Mouse (Mus musculus) embryonic facial prominence, embryonic 11.5 days (tissue): ENCODE results near the gene Uso1. TPM values are rescaled to one million over a fixed set of nuclear protein-coding genes. Genes with fewer than 3 reads are reported as not detected.

ENCODE experiments used
- ATAC-seq: fragments of 200-750 bp; cut with Nextera tagmentation; replicated peaks from 2 replicates; pipeline ENCODE4 v1.8.0; 2017; ENCODE audit warnings: low read depth; ENCODE audit not compliant: insufficient number of reproducible peaks, low FRiP score, low TSS enrichment
- DNase-seq: peaks from one replicate; pipeline ENCODE4 v3.0.0-alpha.2; 2015; ENCODE audit warnings: low spot score
- H3K27ac ChIP-seq: fragments of 300-500 bp; sonication (generic); replicated peaks from 2 replicates; pipeline ENCODE4 v1.5.1; 2014; ENCODE audit warnings: mild to moderate bottlenecking, low read depth, low read length, control low read depth
- H3K27me3 ChIP-seq: fragments of 300-500 bp; sonication (generic); 2 replicates; pipeline ENCODE4 v1.6.1; 2014; ENCODE audit warnings: mild to moderate bottlenecking, low read length, moderate library complexity, mixed read lengths; ENCODE audit not compliant: control insufficient read depth, insufficient read depth
- H3K36me3 ChIP-seq: fragments of 300-500 bp; sonication (generic); replicated peaks from 2 replicates; pipeline ENCODE4 v1.6.1; 2014; ENCODE audit warnings: low read depth, mild to moderate bottlenecking, low read length, moderate library complexity, mixed read lengths; ENCODE audit not compliant: control insufficient read depth, insufficient read depth
- H3K4me1 ChIP-seq: fragments of 300-500 bp; sonication (generic); 2 replicates; pipeline ENCODE4 v1.6.1; 2014; ENCODE audit warnings: low read length, mixed read lengths; ENCODE audit not compliant: control insufficient read depth, insufficient read depth
- H3K4me2 ChIP-seq: fragments of 300-500 bp; sonication (generic); 2 replicates; pipeline ENCODE4 v1.6.1; 2014; ENCODE audit warnings: low read depth, mild to moderate bottlenecking, control low read depth, low read length, moderate library complexity
- H3K4me3 ChIP-seq: fragments of 300-500 bp; sonication (generic); 2 replicates; pipeline ENCODE4 v1.5.1; 2014; ENCODE audit warnings: low read depth, low read length, control low read depth
- H3K9ac ChIP-seq: fragments of 300-500 bp; sonication (generic); replicated peaks from 2 replicates; pipeline ENCODE4 v1.6.1; 2014; ENCODE audit warnings: mild to moderate bottlenecking, control low read depth, low read length
- H3K9me3 ChIP-seq: fragments of 300-500 bp; sonication (generic); replicated peaks from 2 replicates; pipeline ENCODE4 v1.6.1; 2016; ENCODE audit warnings: mild to moderate bottlenecking, low read length, inconsistent platforms, mixed read lengths; ENCODE audit not compliant: control insufficient read depth
- WGBS: fragments of 180-500 bp; shearing (Covaris S2); extraction: QIAGEN DNeasy Blood & Tissue Kit; methylation state at CpG from one replicate; pipeline ENCODE4 v1.1.7; 2014; 5-methylcytosine and 5-hydroxymethylcytosine counted together
- polyA plus RNA-seq: library from polyadenylated mRNA; unstranded; fragments of >200 nt; fragmentation: Nextera tagmentation; extraction: Ambion mirVana; gene quantifications from 2 replicates; pipeline ENCODE4 v1.2.1, GENCODE M21; 2014

Gene Uso1
- polyA plus RNA-seq, 1 experiment from 2014 or later: 26.0 TPM

- Histone ChIP-seq H3K36me3 (no peaks in the 10 kb centered on the region), H3K9me3 (no peaks in the 10 kb centered on the region), H3K4me2 (no peak overlapping the region), H3K4me1 (no peaks in the 10 kb centered on the region; the same call in 1 of the 2 replicates), H3K27ac (no peak overlapping the region), H3K27me3 (no peaks in the 10 kb centered on the region), H3K4me3 (no peak overlapping the region), H3K9ac (no peak overlapping the region)
- DNase-seq: no peak
- WGBS: 87% methylated on average over 6 of the region's 6 CpGs
- no peak for ATAC-seq
Observed at GRCm38 (mm10) chr5:92114223-92114622, 23.5 kb upstream of the Uso1 start.

GRCm38 (mm10) chr5:92114939-92115338 is 22.8 kb upstream of the Uso1 start:
- WGBS: 91% methylated on average over 2 of the region's 2 CpGs
- Histone ChIP-seq H3K4me1 (no peaks in the 10 kb centered on the region; the same call in 1 of the 2 replicates), H3K9me3 (no peaks in the 10 kb centered on the region), H3K4me2 (no peak overlapping the region), H3K9ac (no peak overlapping the region), H3K4me3 (no peak overlapping the region), H3K27me3 (no peaks in the 10 kb centered on the region), H3K27ac (no peak overlapping the region), H3K36me3 (no peaks in the 10 kb centered on the region)
- DNase-seq (no peak), ATAC-seq (no peak)

GRCm38 (mm10) chr5:92117823-92118403 is 19.8 kb upstream of the Uso1 start:
- DNase-seq (peak; percentile 73), ATAC-seq (0 out of 2 replicates have a peak, but pooled peaks have one; percentile 44)
- Histone ChIP-seq H3K4me1 (no peaks in the 10 kb centered on the region), H3K36me3 (no peaks in the 10 kb centered on the region), H3K9ac (no peak overlapping the region), H3K27ac (no peak overlapping the region), H3K27me3 (no peaks in the 10 kb centered on the region), H3K4me3 (no peak overlapping the region), H3K4me2 (no peak overlapping the region), H3K9me3 (no peaks in the 10 kb centered on the region)
- WGBS: 55% methylated on average over 12 of the region's 12 CpGs

GRCm38 (mm10) chr5:92121636-92122035 is 16.1 kb upstream of the Uso1 start:
- Histone ChIP-seq H3K4me2 (no peak overlapping the region), H3K4me3 (no peak overlapping the region), H3K36me3 (no peaks in the 10 kb centered on the region), H3K9ac (no peak overlapping the region), H3K27ac (no peak overlapping the region), H3K9me3 (no peaks in the 10 kb centered on the region), H3K27me3 (no peaks in the 10 kb centered on the region), H3K4me1 (no peaks in the 10 kb centered on the region)
- WGBS: 82% methylated on average over 4 of the region's 4 CpGs
- DNase-seq (no peak), ATAC-seq (no peak)

GRCm38 (mm10) chr5:92125446-92125845 is 12.3 kb upstream of the Uso1 start:
- DNase-seq (no peak), ATAC-seq (no peak)
- Histone ChIP-seq H3K9me3 (no peaks in the 10 kb centered on the region), H3K4me2 (no peak overlapping the region), H3K27ac (no peak overlapping the region), H3K4me3 (no peak overlapping the region), H3K36me3 (no peaks in the 10 kb centered on the region), H3K9ac (no peak overlapping the region), H3K4me1 (no peaks in the 10 kb centered on the region), H3K27me3 (no peaks in the 10 kb centered on the region)
- WGBS: 98% methylated on average over 3 of the region's 3 CpGs

- WGBS: 66% methylated on average over 9 of the region's 9 CpGs
- DNase-seq: no peak
- Histone ChIP-seq H3K4me3 (no peak overlapping the region; the same call in 1 of the 2 replicates), H3K4me2 (no peak overlapping the region), H3K9me3 (no peaks in the 10 kb centered on the region), H3K36me3 (no peaks in the 10 kb centered on the region), H3K9ac (no peak overlapping the region; the same call in 1 of the 2 replicates), H3K4me1 (no peaks in the 10 kb centered on the region), H3K27me3 (no peaks in the 10 kb centered on the region), H3K27ac (no peak overlapping the region)
- ATAC-seq: no peak
Observed at GRCm38 (mm10) chr5:92127141-92127625, 10.6 kb upstream of the Uso1 start.

GRCm38 (mm10) chr5:92127751-92128150 is 10.0 kb upstream of the Uso1 start:
- Histone ChIP-seq H3K9me3 (no peaks in the 10 kb centered on the region), H3K4me1 (no peaks in the 10 kb centered on the region), H3K36me3 (no peaks in the 10 kb centered on the region), H3K4me3 (no peak overlapping the region), H3K27ac (no peak overlapping the region), H3K27me3 (no peaks in the 10 kb centered on the region), H3K4me2 (no peak overlapping the region), H3K9ac (no peak overlapping the region)
- DNase-seq (no peak), ATAC-seq (no peak)
- 85% methylated on average over 10 of the region's 10 CpGs for WGBS

- ATAC-seq: peak; percentile 63
- no peaks in the 10 kb centered on the region for H3K27me3 ChIP-seq
- H3K4me1 ChIP-seq: no peaks in the 10 kb centered on the region
- H3K9ac ChIP-seq: no peak overlapping the region
- H3K9me3 ChIP-seq: no peaks in the 10 kb centered on the region
- no peak overlapping the region for H3K4me2 ChIP-seq
- no peak overlapping the region for H3K27ac ChIP-seq
- no peaks in the 10 kb centered on the region for H3K36me3 ChIP-seq
- WGBS: 15% methylated on average over 8 of the region's 8 CpGs
- DNase-seq: peak; percentile 59
- no peak overlapping the region for H3K4me3 ChIP-seq
Observed at GRCm38 (mm10) chr5:92128570-92128969, 9.2 kb upstream of the Uso1 start.
